Mouse (Mus musculus) layer of hippocampus, postnatal 36 days (tissue): ENCODE results near the gene Zfp27. TPM values are rescaled to one million over a fixed set of nuclear protein-coding genes. Genes with fewer than 3 reads are reported as not detected.

Source experiments
- DNase-seq, 2 experiments: peaks; one replicate each; pipeline ENCODE4 v3.0.0; 2022
- total RNA-seq, 2 experiments: library from RNA; stranded (reverse); gene quantifications; 2 replicates each; pipeline ENCODE4 v1.2.3; 2021

The Zfp27 gene
- total RNA-seq, result 10 to 100 TPM; 19.2 to 20.8 TPM

DNA sequence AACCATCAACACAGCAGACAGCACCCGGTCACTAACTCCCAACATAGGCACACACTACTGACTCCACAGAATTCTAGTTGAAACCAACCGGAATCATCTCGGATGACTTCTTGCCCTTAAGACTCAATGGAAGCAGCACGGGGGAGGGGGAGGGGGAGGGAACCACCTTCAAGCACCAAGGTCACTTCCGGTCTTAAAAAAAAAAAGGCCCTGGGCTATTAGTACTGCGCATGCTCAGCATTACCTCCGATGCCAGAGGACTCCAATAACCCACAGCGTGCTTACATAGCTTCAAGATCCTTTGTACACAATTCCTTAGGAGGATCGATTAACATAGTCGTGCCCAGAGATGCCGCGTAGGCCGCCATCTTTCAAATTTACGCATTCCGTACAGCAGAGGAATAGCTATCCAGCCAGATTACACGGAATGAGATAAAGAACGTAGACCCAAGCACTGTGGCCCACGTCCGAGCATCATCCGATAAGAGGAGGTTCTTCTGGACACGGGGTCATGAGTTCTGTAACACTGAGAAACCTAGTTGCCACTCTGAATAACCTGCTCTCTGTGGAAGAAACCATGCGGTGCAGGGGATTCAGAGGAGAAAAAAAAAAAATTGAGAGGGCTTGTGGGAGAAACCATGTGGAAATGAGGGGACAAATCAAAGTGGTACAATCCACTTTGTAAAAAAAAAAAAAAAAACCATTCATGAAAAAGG is at the start of gene Zfp27:
Gene Zfp27 (minus strand): TSS at position 607 of the 716 bp plus-strand sequence.
- peak; percentile 61 to 67 for DNase-seq

- no peak for DNase-seq
Observed at GRCm38 (mm10) chr7:29954731-29955130, 48.4 kb upstream of the Zfp27 start.

DNA sequence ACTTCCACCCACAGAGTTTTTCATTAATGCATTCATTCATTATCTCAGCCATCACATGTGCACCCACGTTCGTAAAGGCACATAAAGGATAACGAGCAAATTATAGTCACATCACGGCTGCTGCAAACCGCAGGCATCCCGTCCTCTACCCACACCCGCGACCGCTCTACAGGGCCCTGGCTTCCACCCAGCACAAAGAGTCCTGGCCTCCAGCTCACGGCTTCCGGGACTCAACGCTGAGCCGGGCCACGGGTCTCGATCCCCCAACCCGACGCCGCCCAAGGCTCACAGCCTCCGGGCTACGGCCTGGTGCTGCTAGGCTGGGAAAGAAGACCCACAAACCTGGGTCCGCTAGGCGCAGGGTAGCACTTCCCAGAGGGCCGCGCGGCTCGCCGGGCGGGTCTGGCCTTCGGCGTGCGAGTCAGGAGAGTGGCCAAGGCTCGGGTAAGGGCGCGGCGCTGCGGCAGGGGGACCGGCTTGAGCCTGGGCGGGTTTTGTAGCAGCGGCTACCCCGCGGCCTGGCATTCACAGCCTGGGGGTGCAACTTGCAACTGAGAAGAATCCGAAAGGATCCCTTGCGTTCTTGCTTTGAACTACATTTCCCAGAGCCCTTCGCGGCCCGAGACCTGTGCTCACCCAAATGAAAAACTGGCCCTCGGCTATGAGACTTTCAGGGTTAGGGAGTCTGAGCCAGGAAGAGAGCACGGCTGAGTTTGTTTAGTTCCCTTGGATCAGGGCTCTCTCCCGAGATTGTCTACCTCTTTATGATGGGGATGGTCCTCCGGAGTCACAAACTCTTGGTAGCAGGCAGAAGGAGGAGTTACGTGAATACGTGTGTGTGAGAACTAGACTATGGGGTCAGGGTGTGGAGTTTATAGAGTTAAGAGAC is 47.4 kb upstream of the Zfp27 start, which contains the start of gene Zfp74:
Gene Zfp74 (minus strand): TSS at position 577 of the 889 bp plus-strand sequence.
- peak; percentile 75 to 81 for DNase-seq

DNA sequence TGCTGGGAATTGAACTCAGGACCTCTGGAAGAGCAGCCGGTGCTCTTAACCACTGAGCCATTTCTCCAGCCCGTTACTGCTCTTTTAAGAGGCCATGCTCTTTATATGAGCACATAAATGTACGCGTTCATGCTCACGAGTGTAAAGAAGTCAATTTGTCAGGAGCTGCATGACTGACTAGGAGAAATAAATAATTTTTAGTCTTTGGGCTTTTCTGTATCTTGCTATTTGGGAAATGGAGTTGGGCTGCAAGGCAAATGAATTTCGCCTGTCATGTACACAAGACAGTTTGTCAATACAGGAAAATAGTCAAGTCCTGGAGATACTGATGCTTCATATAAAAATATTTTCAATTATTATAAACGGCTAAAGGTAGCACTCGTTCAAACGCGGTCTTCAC is 46.7 kb upstream of the Zfp27 start:
- no peak for DNase-seq

DNA sequence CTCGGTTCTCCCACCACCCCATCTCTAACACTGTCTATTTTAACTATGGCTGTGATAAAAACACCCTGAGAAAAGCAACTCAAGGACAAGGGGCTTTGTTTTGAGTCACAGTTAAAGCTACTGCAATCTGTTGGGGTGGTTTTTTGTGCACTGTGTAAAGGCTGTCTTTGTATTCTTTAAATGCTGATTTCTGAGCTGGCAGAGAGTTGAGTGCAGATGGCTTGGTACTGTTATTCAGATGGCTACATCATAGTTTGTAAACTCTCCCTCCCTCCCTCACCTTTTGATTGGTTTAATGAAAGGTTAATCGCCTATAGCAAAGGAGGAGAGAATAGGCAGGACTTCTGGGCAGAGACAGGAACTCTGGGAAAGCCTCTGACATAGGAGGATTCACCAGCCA is 37.8 kb upstream of the Zfp27 start:
- DNase-seq, result no peak

DNA sequence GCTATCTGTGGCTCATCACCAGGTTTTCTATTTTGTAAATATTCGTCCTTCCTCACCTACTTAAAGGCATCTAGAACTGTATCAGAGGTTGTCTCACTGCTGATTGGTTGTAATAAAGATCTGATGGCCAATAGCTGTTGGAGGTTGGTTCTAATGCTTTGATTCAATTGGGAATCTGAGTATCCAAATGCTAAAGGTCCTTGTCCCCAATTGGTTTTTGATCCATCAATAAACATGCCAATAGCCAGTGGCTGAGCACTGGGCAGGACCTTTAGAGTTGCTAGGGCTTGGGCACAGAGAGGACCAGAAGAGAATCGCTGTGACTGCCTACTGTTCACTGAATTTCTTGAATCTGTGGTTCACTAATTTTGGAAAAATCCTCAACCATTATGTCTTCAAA is 37.3 kb upstream of the Zfp27 start:
- DNase-seq, result no peak

GRCm38 (mm10) chr7:29942740-29943139 is 36.4 kb upstream of the Zfp27 start:
- no peak for DNase-seq

GRCm38 (mm10) chr7:29941027-29941426 is 34.7 kb upstream of the Zfp27 start:
- DNase-seq, result no peak

DNA sequence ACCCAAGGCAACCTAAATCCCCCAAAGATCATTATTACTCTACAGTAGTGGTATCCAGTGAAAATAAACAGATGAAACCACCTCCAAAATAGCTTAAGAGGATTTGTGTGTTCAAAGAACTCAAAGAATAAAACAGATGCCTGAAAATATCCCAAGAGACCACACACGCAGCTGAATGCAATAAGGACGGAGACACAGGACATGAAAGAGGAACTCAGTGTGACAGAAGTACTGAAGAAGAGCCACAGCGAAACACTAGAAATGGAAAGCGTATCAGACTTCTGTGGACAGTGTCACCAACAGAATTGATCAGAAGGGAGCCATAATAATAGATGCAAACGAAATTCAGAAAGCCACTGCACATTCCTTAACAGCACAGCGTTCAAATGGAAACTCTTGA is 32.5 kb upstream of the Zfp27 start:
- DNase-seq, result no peak

DNA sequence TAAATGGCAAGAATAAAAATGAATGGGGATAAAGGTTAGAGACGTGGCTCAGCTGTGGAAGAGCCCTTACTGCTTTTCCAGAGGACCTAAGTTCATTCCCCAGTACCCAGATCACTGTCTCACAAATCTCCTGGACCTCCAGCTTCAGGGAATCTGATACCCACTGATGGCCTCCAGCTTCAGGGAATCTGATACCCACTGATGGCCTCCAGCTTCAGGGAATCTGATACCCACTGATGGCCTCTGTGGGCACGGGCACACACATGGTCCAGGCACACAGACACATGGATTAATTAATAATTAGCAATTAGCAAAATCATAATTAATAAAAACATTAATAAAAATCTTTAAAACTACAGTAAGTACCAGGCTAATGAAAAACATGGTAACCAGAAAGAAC is 16.4 kb upstream of the Zfp27 start:
- no peak for DNase-seq

DNA sequence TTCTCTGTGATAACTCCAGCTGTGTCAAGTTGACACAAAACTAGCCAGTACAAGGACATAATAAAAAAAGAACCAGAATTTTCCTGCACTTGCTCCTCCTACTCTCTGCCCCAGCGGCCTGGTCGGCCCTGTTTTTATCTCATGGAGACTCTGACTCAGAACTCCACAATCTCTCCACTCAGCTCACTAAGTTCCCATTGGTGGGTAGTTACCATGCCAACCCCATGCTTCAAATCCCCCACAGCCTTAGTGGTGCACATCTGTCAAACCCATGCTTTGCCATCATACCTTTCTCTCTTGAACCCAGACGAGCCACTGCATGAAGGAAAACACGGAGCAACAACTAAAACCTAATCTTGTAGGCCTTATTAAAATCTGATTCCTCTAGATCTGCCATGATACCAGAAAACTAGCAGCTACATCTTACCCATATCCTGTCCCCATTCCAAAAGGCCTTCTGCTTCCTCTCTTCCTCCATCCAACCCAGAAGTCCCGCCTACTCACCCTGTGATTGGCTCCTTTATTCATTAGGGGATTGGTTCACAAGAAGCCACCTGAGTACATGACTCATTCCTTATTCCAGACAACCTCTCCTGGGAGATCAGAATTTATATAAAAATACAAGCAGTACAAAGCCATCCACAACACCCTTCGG is 15.2 kb upstream of the Zfp27 start:
- no peak for DNase-seq

DNA sequence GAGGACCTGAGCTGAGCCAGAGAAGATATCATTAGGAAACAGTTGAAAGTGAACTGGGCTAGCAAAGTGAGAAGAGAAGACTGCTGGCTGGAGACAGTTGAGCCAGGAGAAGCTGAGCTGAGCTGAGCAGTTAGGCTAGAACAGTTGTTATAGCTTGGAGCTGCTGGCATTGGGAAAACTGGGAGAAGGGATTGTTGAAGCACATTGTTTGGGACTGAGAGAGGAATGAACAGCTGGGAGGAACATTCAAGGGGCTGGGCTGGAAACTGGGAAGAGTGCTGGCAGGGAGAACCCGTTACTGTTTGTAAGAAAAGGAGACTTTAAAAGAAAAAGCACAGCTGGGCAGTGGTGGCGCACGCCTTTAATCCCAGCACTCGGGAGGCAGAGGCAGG is 11.7 kb upstream of the Zfp27 start:
- DNase-seq, result no peak

DNA sequence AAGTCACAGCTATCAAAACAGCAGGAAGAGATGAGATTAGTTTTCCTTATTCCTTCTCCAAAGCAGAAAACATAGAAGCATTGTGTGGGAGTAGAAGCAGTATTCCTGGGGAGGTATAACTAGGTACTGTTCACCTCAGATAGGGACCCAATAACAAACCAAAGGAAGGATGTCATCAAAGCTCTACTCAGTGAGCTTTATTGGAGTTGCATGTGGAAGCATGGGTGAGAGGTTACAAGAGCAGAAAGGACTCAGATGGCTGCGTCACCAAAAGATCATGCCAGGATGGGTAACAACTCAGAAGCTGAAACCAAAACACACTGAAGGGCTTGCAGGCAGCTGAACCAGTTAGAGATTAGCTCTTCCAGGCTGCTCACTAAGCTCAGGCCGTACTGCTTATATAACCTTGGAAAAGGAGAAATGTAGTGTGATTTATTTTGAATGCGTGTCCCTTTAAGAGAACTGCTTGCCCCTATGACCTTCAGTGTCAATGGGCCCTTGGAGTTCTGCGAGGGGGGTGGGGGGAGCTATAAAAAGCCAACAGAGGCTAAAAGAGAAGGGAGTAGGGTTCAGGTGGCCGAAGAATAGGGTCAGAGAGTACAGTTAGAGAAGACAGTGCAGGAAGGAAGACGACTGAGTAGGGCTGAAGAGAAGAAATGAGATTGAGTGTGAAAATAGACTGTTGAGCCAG is 11.1 kb upstream of the Zfp27 start:
- DNase-seq, result no peak

GRCm38 (mm10) chr7:29912172-29912571 is 5.8 kb upstream of the Zfp27 start:
- DNase-seq, result no peak

DNA sequence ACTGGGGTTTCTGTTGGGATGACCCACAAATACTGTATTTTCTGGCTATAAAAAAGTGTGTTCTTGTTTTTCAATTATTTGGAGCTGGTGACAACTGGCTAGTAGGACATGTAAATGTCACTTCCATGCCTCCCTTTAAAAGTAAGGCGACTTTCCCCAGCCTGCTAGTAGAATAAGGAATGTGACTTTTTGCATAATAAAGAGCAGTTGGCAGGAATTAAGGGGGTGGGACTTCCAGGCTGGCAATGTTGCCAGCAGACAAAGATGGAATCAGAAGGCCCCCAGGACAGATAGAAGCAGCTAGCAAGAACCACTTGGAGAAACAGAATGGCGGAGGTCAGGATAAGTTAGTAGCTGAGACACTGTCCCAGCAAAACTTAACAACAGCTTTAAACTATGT is 3.9 kb upstream of the Zfp27 start:
- no peak for DNase-seq

GRCm38 (mm10) chr7:29908130-29908950 is 2.0 kb upstream of the Zfp27 start, which contains the start of gene Zfp383:
TSS of gene Zfp383 (plus strand) at chr7:29908223.
- peak; percentile 86 to 88 for DNase-seq

DNA sequence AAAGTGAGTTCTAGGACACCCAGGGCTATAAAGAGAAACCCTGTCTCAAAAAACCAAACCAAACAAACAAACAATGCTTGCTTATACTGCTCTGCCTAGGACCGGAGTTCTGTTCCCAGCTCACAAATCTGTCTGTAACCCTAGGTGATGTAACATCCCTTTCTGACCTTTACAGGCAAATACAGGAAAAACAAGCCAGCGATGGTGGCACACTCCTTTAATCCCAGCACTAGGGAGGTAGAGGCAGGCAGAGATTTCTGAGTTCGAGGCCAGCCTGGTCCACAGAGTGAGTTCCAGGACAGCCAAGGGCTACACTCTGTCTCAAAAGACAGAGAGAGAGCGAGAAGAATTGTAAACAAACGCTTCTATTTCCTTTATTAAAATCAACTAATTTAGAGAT is 834 bp upstream of the Zfp27 start:
- no peak for DNase-seq

- no peak for DNase-seq
Observed at GRCm38 (mm10) chr7:29906682-29907058, 298 bp upstream of the Zfp27 start.

- DNase-seq, result no peak
Observed at GRCm38 (mm10) chr7:29904101-29904500, 2.3 kb downstream of the Zfp27 start.

DNA sequence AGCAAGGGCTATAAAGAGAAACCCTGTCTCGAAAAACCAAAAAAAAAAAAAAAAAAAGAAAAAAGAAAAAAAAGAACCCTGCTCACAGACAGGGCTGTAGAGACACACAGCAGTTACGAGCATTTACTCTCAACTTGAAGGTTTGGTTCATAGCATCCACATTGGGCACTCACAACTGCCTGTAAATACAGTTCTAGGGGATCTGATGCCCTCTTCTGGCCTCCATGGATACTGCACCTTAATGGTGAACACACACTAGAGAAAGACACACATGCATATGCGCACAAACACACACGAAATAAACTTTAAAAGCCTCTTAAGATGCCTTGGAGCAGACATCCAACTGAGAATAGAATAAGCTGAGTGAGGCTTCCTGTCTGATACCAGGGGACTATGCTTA is 8.0 kb downstream of the Zfp27 start:
- DNase-seq, result no peak

GRCm38 (mm10) chr7:29892756-29893155 is 13.6 kb downstream of the Zfp27 start:
- no peak for DNase-seq

GRCm38 (mm10) chr7:29890501-29890900 is 15.9 kb downstream of the Zfp27 start:
- DNase-seq, result no peak
